In the genomic region with DNA sequence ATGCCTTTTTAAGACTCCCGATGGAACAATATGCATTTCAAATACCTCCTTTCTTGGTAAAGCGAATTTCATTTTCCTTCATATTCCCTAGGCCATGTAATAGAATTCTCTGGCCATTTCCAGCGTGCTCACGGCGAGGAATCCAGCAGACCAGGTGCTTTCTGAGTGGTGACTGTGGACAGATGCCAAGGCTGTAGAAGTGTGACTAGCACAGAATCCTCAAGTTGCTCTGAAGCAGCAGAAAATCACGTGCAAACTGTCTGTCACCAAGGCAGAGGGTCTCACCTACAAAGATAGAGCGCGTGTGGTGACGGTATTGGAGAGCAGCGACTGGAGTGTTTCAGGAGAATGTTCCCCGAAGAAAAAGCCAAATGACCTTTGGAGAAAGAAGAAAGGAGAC, we compare ENCODE assay signal across 11 mouse cellular contexts.
"Had no signal": no experiment of that assay in that cellular context is flagged by ENCODE, and none has a peak within 500 bp of the region (broad histone marks: within the 10 kb centered on the region; RNA-seq: fewer than 3 reads in every experiment).

No protein-coding gene starts in this region.

- H3K27ac ChIP-seq: kidney, embryonic 15.5 days; limb, embryonic 15.5 days; liver, embryonic 12.5 days; lung, embryonic 15.5 days; midbrain, embryonic 13.5 days; stomach, embryonic 15.5 days had no signal

- H3K4me3 ChIP-seq: kidney, embryonic 15.5 days; limb, embryonic 15.5 days; liver, embryonic 12.5 days; lung, embryonic 15.5 days; midbrain, embryonic 13.5 days; stomach, embryonic 15.5 days had no signal

- H3K4me2 ChIP-seq: kidney, embryonic 15.5 days; limb, embryonic 15.5 days; liver, embryonic 12.5 days; lung, embryonic 15.5 days; midbrain, embryonic 13.5 days; stomach, embryonic 15.5 days had no signal

- H3K36me3 ChIP-seq: kidney, embryonic 15.5 days; limb, embryonic 15.5 days; liver, embryonic 12.5 days; lung, embryonic 15.5 days; midbrain, embryonic 13.5 days; stomach, embryonic 15.5 days had no signal

- H3K4me1 ChIP-seq: kidney, embryonic 15.5 days; lung, embryonic 15.5 days; midbrain, embryonic 13.5 days; stomach, embryonic 15.5 days had no signal

- H3K27me3 ChIP-seq: kidney, embryonic 15.5 days; limb, embryonic 15.5 days; lung, embryonic 15.5 days; midbrain, embryonic 13.5 days; stomach, embryonic 15.5 days had no signal

- H3K9ac ChIP-seq: kidney, embryonic 15.5 days; limb, embryonic 15.5 days; liver, embryonic 12.5 days; lung, embryonic 15.5 days; midbrain, embryonic 13.5 days; stomach, embryonic 15.5 days had no signal

- ATAC-seq: liver, embryonic 12.5 days; midbrain, embryonic 13.5 days had no signal

- H3K9me3 ChIP-seq: kidney, embryonic 15.5 days; limb, embryonic 15.5 days; liver, embryonic 12.5 days; lung, embryonic 15.5 days; midbrain, embryonic 13.5 days; stomach, embryonic 15.5 days had no signal

- DNase-seq: kidney, adult 11 months; layer of hippocampus, adult 9-11 months; layer of hippocampus, postnatal 36 days; right cerebral cortex, postnatal 14 days; thymus, postnatal 36 days had no signal
